Mouse (Mus musculus) liver, adult 2 months (tissue): ENCODE measurements around the gene Pcbp4. TPM values are rescaled to one million over a fixed set of nuclear protein-coding genes. Genes with fewer than 3 reads are reported as not detected.

ENCODE experiments used
- DNase-seq: peaks from one replicate; pipeline ENCODE4 v3.0.0-alpha.2; 2011; ENCODE audit warnings: low read depth, low spot score; ENCODE audit errors: extremely low read depth
- H3K27ac ChIP-seq: fragments of 200-500 bp; replicated peaks from 2 replicates; pipeline ENCODE4 v1.5.1; 2012; ENCODE audit warnings: low read depth, mild to moderate bottlenecking, control low read depth, inconsistent platforms, low read length; ENCODE audit not compliant: insufficient read depth
- H3K27me3 ChIP-seq: fragments of 200-500 bp; 2 replicates; pipeline ENCODE4 v1.6.1; 2012; ENCODE audit warnings: mild to moderate bottlenecking, moderate library complexity, low read length, inconsistent platforms; ENCODE audit not compliant: control insufficient read depth, insufficient read depth
- H3K36me3 ChIP-seq: fragments of 200-500 bp; 2 replicates; pipeline ENCODE4 v1.6.1; 2012; ENCODE audit warnings: low read length, inconsistent platforms; ENCODE audit not compliant: control insufficient read depth, insufficient read depth
- H3K4me1 ChIP-seq: fragments of 200-500 bp; 2 replicates; pipeline ENCODE4 v1.6.1; 2011; ENCODE audit warnings: low read length; ENCODE audit not compliant: control insufficient read depth, insufficient read depth
- H3K4me3 ChIP-seq: fragments of 200-500 bp; 2 replicates; pipeline ENCODE4 v1.5.1; 2011; ENCODE audit warnings: low read depth, mild to moderate bottlenecking, control low read depth, low read length, moderate library complexity; ENCODE audit not compliant: insufficient read depth
- H3K79me2 ChIP-seq: fragments of 200-500 bp; 2 replicates; pipeline ENCODE4 v1.6.1; 2012; ENCODE audit warnings: inconsistent platforms, mild to moderate bottlenecking, low read length, moderate library complexity; ENCODE audit not compliant: control insufficient read depth, insufficient read depth
- H3K9ac ChIP-seq: fragments of 200-500 bp; 2 replicates; pipeline ENCODE4 v1.6.1; 2012; ENCODE audit warnings: low read depth, mild to moderate bottlenecking, control low read depth, inconsistent platforms, low read length
- CTCF ChIP-seq: fragments of 200-500 bp; IDR thresholded peaks from 2 replicates; pipeline ENCODE4 v1.5.1; 2011; ENCODE audit warnings: low read depth, low read length, control low read depth
- POLR2A ChIP-seq: fragments of 200-500 bp; IDR thresholded peaks from 2 replicates; pipeline ENCODE4 v1.6.1; 2011; ENCODE audit warnings: low read length, control low read depth; ENCODE audit not compliant: insufficient read depth; ENCODE audit errors: extremely low read depth
- WGBS: fragments of 180-500 bp; shearing (Covaris S2); methylation state at CpG from one replicate; pipeline ENCODE4 v1.1.7; 2018; 5-methylcytosine and 5-hydroxymethylcytosine counted together
- polyA plus RNA-seq: library from polyadenylated mRNA; depleted of rRNA; stranded (reverse); fragments of >200 nt; gene quantifications from 2 replicates; pipeline ENCODE4 v1.2.3, GENCODE M21; 2012
- total RNA-seq: library from RNA; depleted of rRNA; stranded (reverse); fragments of >200 nt; gene quantifications from 2 replicates; pipeline ENCODE4 v1.2.3, GENCODE M21; 2014

Gene Pcbp4
- total and polyA plus RNA-seq, 2 experiments, result 15.9 to 52.5 TPM

GRCm38 (mm10) chr9:106476002-106476923 lies 23.2 kb downstream of the Pcbp4 start:
- H3K9ac ChIP-seq, result peak overlapping the region; percentile 62
- TF ChIP-seq CTCF (no peak), POLR2A (no peak)
- 2% methylated on average over 16 of the region's 16 CpGs for WGBS
- H3K4me3 ChIP-seq, result peak overlapping the region; percentile 51
- H3K27ac ChIP-seq, result peak overlapping the region; percentile 93
- H3K79me2 ChIP-seq, result peaks cover 3% of the 10 kb centered on the region; the same call in 1 of the 2 replicates
- no peaks in the 10 kb centered on the region for H3K27me3 ChIP-seq
- no peaks in the 10 kb centered on the region for H3K36me3 ChIP-seq
- peaks cover 14% of the 10 kb centered on the region for H3K4me1 ChIP-seq
- DNase-seq, result peak; percentile 92

GRCm38 (mm10) chr9:106476924-106477484 lies 23.9 kb downstream of the Pcbp4 start, which contains the start of gene Parp3:
Parp3 (minus strand) TSS chr9:106476949.
- peaks cover 14% of the 10 kb centered on the region for H3K4me1 ChIP-seq
- peak; percentile 96 for TF ChIP-seq CTCF
- TF ChIP-seq POLR2A, result 0 out of 2 replicates have a peak, but pooled peaks have one; percentile 26

GRCm38 (mm10) chr9:106477649-106478048 lies 24.6 kb downstream of the Pcbp4 start:
- no peak overlapping the region; the same call in 1 of the 2 replicates for H3K27ac ChIP-seq
- TF ChIP-seq CTCF (no peak), POLR2A (no peak)
- peak overlapping the region; percentile 68 for H3K4me3 ChIP-seq
- peaks cover 3% of the 10 kb centered on the region; the same call in 1 of the 2 replicates for H3K79me2 ChIP-seq
- H3K4me1 ChIP-seq, result peaks cover 14% of the 10 kb centered on the region
- peak overlapping the region; percentile 61 for H3K9ac ChIP-seq
- H3K27me3 ChIP-seq, result no peaks in the 10 kb centered on the region
- no peak for DNase-seq
- H3K36me3 ChIP-seq, result no peaks in the 10 kb centered on the region
- 1% methylated on average over 16 of the region's 16 CpGs for WGBS

More at GRCm38 (mm10) chr9:106476924-106477484, 23.9 kb downstream of the Pcbp4 start, which contains the start of gene Parp3:
- Histone ChIP-seq H3K27ac (peak within 1 kb of the TSS; percentile 93), H3K79me2 (peaks cover 3% of the 10 kb centered on the region; the same call in 1 of the 2 replicates), H3K36me3 (no peaks in the 10 kb centered on the region), H3K9ac (peak within 1 kb of the TSS; percentile 62), H3K4me3 (peak within 1 kb of the TSS; percentile 68), H3K27me3 (no peaks in the 10 kb centered on the region)
- under 1% methylated on average over 41 of the region's 41 CpGs for WGBS
- peak; percentile 98 for DNase-seq

GRCm38 (mm10) chr9:106478101-106478500 lies 25.0 kb downstream of the Pcbp4 start:
- Histone ChIP-seq H3K27me3 (no peaks in the 10 kb centered on the region), H3K36me3 (no peaks in the 10 kb centered on the region; the same call in 1 of the 2 replicates), H3K4me3 (no peak overlapping the region), H3K4me1 (peaks cover 14% of the 10 kb centered on the region), H3K9ac (no peak overlapping the region), H3K79me2 (peaks cover 3% of the 10 kb centered on the region; the same call in 1 of the 2 replicates), H3K27ac (no peak overlapping the region)
- TF ChIP-seq POLR2A (no peak), CTCF (no peak)
- 73% methylated on average over 9 of the region's 9 CpGs for WGBS
- no peak for DNase-seq

- no peak for DNase-seq
- 88% methylated on average over 7 of the region's 7 CpGs for WGBS
- TF ChIP-seq POLR2A (no peak), CTCF (no peak)
- Histone ChIP-seq H3K9ac (no peak overlapping the region), H3K36me3 (peaks cover 3% of the 10 kb centered on the region; the same call in 1 of the 2 replicates), H3K79me2 (peaks cover 3% of the 10 kb centered on the region; the same call in 1 of the 2 replicates), H3K4me3 (no peak overlapping the region), H3K27ac (no peak overlapping the region), H3K4me1 (peaks cover 12% of the 10 kb centered on the region), H3K27me3 (no peaks in the 10 kb centered on the region)
Measured at GRCm38 (mm10) chr9:106480541-106480940, 27.4 kb downstream of the Pcbp4 start.
